Mouse (Mus musculus): ENCODE data around the gene Noct. TPM values are rescaled to one million over a fixed set of nuclear protein-coding genes. Genes with fewer than 3 reads are reported as not detected.

The Noct gene
- total and polyA plus RNA-seq, 3 experiments = 8.7 to 13.8 (median 12.0) TPM

GRCm38 (mm10) chr3:51224363-51225225, at the start of gene Noct (continued):
- TF ChIP-seq ELF1 (IDR thresholded peaks at IDR 0.05; ENCODE audit: low read depth, low read length) = peak; percentile 51; the same call in 1 of the 2 replicates

DNA sequence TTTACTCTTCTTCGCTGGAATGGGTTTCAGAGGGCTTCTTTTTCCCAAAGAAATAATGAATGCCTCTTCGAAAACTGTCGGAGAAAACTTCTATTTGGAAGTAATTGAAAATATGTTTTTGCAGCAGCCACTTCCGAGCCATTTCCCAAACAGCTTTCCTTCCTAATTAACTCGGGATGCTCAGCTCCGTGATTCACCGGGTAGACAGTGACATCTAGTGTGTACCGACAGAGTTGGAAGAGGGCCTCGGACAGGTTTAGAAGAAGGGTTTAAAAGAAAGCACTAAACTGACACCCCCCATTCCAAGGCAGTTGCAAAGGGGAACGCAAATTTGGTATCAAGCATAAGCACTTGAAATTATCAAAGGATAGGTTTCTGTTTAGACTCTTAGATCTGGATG, 46.1 kb upstream of the Noct start:
- TF ChIP-seq ZC3H11A (IDR thresholded peaks at IDR 0.05; ENCODE audit: low read depth, low read length) (no peak), E2F4 (IDR thresholded peaks at IDR 0.05; ENCODE audit: insufficient replicate concordance, low read depth, low read length) (no peak), ETS1 (conservative IDR thresholded peaks at IDR 0.05; ENCODE audit: low read depth, low read length) (no peak), ZKSCAN1 (IDR thresholded peaks at IDR 0.05; ENCODE audit: borderline replicate concordance, low read depth, low read length) (no peak), CTCF (conservative IDR thresholded peaks at IDR 0.05 in 1 of 2, IDR thresholded peaks at IDR 0.05 in 1 of 2; ENCODE audit: low read depth in 2 of 2, low read length in 2 of 2) (peak in 1 of 2 experiments; percentile 12; a peak in 1 of 4 replicates), SMC3 (IDR thresholded peaks at IDR 0.05; ENCODE audit: low read depth, low read length) (no peak), BHLHE40 (IDR thresholded peaks at IDR 0.05; ENCODE audit: low read depth, low read length) (no peak)
- Histone ChIP-seq H3K36me3 (replicated peaks in 1 of 2; ENCODE audit: control insufficient read depth in 1 of 2, insufficient read depth in 1 of 2, low read length in 1 of 2) (no peaks in the 10 kb centered on the region), H3K79me2 (replicated peaks; ENCODE audit: control insufficient read depth, extremely low read depth, insufficient read depth, poor library complexity, severe bottlenecking) (no peaks in the 10 kb centered on the region), H3K9me3 (replicated peaks; ENCODE audit: low read length) (no peaks in the 10 kb centered on the region), H3K4me1 (ENCODE audit: control insufficient read depth in 1 of 2, insufficient read depth in 2 of 2) (no peaks in the 10 kb centered on the region), H3K27me3 (replicated peaks) (no peaks in the 10 kb centered on the region), H3K4me3 (replicated peaks in 1 of 3; ENCODE audit: low read depth in 2 of 3, low read length in 2 of 3, poor library complexity in 1 of 3) (no peak overlapping the region), H3K9ac (ENCODE audit: insufficient read depth, low read depth) (no peak overlapping the region), H3K27ac (ENCODE audit: insufficient read depth, low read depth) (no peak overlapping the region), H3K4me2 (ENCODE audit: insufficient read depth, low read depth, poor library complexity, severe bottlenecking) (no peak overlapping the region)
- in situ Hi-C loops (cut with MboI; ENCODE audit: low pct_ligation_motif_present, low pct_unique_long_range_greater_than_20kb, low sequenced_read_pairs) = no loop called here
- dilution Hi-C loops (cut with MboI; ENCODE audit: extremely low pct_ligation_motif_present, extremely low pct_unique_long_range_greater_than_20kb, low sequenced_read_pairs) = no loop called here
- no peak for DNase-seq (ENCODE audit: extremely low read depth)

GRCm38 (mm10) chr3:51179460-51180146, 44.6 kb upstream of the Noct start:
- Histone ChIP-seq H3K27me3 (replicated peaks) (no peaks in the 10 kb centered on the region), H3K4me2 (ENCODE audit: insufficient read depth, low read depth, poor library complexity, severe bottlenecking) (no peak overlapping the region), H3K27ac (ENCODE audit: insufficient read depth, low read depth) (no peak overlapping the region), H3K79me2 (replicated peaks; ENCODE audit: control insufficient read depth, extremely low read depth, insufficient read depth, poor library complexity, severe bottlenecking) (no peaks in the 10 kb centered on the region), H3K9ac (ENCODE audit: insufficient read depth, low read depth) (no peak overlapping the region), H3K4me1 (ENCODE audit: control insufficient read depth in 1 of 2, insufficient read depth in 2 of 2) (no peaks in the 10 kb centered on the region), H3K4me3 (replicated peaks in 1 of 3; ENCODE audit: low read depth in 2 of 3, low read length in 2 of 3, poor library complexity in 1 of 3) (no peak overlapping the region), H3K9me3 (replicated peaks; ENCODE audit: low read length) (no peaks in the 10 kb centered on the region), H3K36me3 (replicated peaks in 1 of 2; ENCODE audit: control insufficient read depth in 1 of 2, insufficient read depth in 1 of 2, low read length in 1 of 2) (no peaks in the 10 kb centered on the region)
- in situ Hi-C loops (cut with MboI; ENCODE audit: low pct_ligation_motif_present, low pct_unique_long_range_greater_than_20kb, low sequenced_read_pairs) (no loop called here), dilution Hi-C loops (cut with MboI; ENCODE audit: extremely low pct_ligation_motif_present, extremely low pct_unique_long_range_greater_than_20kb, low sequenced_read_pairs) (no loop called here)
- DNase-seq (ENCODE audit: extremely low read depth) = no peak
- TF ChIP-seq PAX5 (IDR thresholded peaks at IDR 0.05; ENCODE audit: low read length) (no peak), HCFC1 (IDR thresholded peaks at IDR 0.05; ENCODE audit: low read depth, low read length) (peak; percentile 74)

All from CH12.LX (cell line).